Mouse (Mus musculus) lung, embryonic 14.5 days (tissue): Measurements from ENCODE around the gene Plscr3. TPM values are rescaled to one million over a fixed set of nuclear protein-coding genes. Genes with fewer than 3 reads are reported as not detected.

Experiments used
- ATAC-seq: fragments of 200-750 bp; cut with Nextera tagmentation; 2 replicates; pipeline ENCODE4 v1.8.0; 2017; ENCODE audit warnings: mild to moderate bottlenecking, moderate TSS enrichment, moderate library complexity; ENCODE audit not compliant: insufficient read depth
- DNase-seq: peaks from one replicate; pipeline ENCODE4 v3.0.0-alpha.2; 2015
- H3K27ac ChIP-seq: fragments of 300-500 bp; sonication (generic); 2 replicates; pipeline ENCODE4 v1.5.1; 2014; ENCODE audit warnings: low read depth, mild to moderate bottlenecking, moderate library complexity
- H3K27me3 ChIP-seq: fragments of 300-500 bp; sonication (generic); 2 replicates; pipeline ENCODE4 v1.6.1; 2014; ENCODE audit warnings: low read length, control low read depth; ENCODE audit not compliant: insufficient read depth
- H3K36me3 ChIP-seq: fragments of 300-500 bp; sonication (generic); 2 replicates; pipeline ENCODE4 v1.6.1; 2014; ENCODE audit warnings: control low read depth; ENCODE audit not compliant: insufficient read depth
- H3K4me1 ChIP-seq: fragments of 300-500 bp; sonication (generic); 2 replicates; pipeline ENCODE4 v1.6.1; 2014; ENCODE audit warnings: antibody characterized with exemption, control low read depth; ENCODE audit not compliant: insufficient read depth
- H3K4me2 ChIP-seq: fragments of 300-500 bp; sonication (generic); 2 replicates; pipeline ENCODE4 v1.6.1; 2014; ENCODE audit warnings: mild to moderate bottlenecking
- H3K4me3 ChIP-seq: fragments of 300-500 bp; sonication (generic); 2 replicates; pipeline ENCODE4 v1.5.1; 2014; ENCODE audit warnings: low read depth, low read length
- H3K9ac ChIP-seq: fragments of 300-500 bp; sonication (generic); 2 replicates; pipeline ENCODE4 v1.6.1; 2014
- H3K9me3 ChIP-seq: fragments of 300-500 bp; sonication (generic); 2 replicates; pipeline ENCODE4 v1.6.1; 2016; ENCODE audit warnings: low read depth, low read length, control low read depth
- CTCF ChIP-seq: IDR thresholded peaks from 2 replicates; pipeline ENCODE4 v1.5.1; 2016; ENCODE audit warnings: antibody characterized with exemption, low read depth
- WGBS: fragments of 180-500 bp; shearing (Covaris S2); extraction: QIAGEN DNeasy Blood & Tissue Kit; methylation state at CpG from one replicate; pipeline ENCODE4 v1.1.7; 2014; 5-methylcytosine and 5-hydroxymethylcytosine counted together
- polyA plus RNA-seq: library from polyadenylated mRNA; unstranded; fragments of >200 nt; fragmentation: Nextera tagmentation; extraction: Ambion mirVana; gene quantifications from 2 replicates; pipeline ENCODE4 v1.2.1, GENCODE M21; 2014

Plscr3 gene
- polyA plus RNA-seq, 1 experiment from 2014 or later = 115 TPM

DNA sequence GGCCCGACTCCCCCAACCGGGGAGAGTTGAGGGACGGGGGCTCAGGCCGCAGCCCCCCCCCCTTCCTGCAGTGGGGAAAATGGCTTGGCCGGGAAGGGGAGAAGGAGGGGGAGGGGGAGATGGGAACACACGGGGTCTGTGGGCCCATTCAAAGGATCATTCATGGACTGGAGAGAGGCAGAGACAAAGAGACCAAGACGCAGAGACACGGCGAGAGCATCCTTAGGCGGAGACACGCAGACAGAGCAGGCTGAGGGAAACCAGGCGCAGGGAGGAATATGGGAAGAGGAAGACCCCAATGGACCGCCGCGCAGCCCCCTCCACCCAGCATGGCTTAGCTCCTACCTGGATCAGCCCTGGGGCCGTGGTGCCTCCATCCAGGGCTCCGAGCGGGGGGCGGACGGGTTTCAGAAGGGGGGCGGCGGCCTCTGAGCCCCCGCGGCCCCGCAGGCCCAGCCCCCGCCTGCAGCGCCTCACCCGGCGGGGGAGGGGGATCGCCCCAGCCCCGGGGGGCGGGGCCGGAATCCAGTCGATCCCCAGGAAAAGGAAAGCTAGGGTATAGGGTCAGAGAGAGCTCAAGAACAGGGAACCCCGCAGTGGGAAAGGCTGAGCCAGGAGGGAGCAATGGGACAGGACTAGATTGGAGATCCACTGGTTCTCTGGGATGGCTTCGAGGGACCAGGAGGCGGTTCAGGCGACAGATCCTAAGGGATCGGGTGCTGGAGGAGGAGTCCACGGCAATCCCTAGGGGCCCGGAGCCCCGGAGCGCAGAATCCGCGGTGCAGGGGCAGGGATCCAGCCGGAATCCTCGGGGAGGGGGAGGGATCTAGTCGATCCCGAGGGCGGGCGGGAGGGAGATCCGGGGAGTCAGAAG lies 9.2 kb upstream of the Plscr3 start:
- ATAC-seq = peak; percentile 3; the same call in 1 of the 2 replicates
- DNase-seq = peak; percentile 72
- Histone ChIP-seq H3K27ac (peak overlapping the region; percentile 92), H3K27me3 (peaks cover 14% of the 10 kb centered on the region; the same call in 1 of the 2 replicates), H3K4me3 (peak overlapping the region; percentile 73), H3K36me3 (peaks cover 21% of the 10 kb centered on the region), H3K9me3 (no peaks in the 10 kb centered on the region), H3K9ac (peak overlapping the region; percentile 74), H3K4me1 (peaks cover 19% of the 10 kb centered on the region; the same call in 1 of the 2 replicates), H3K4me2 (peak overlapping the region; percentile 75)
- WGBS = 1% methylated on average over 52 of the region's 52 CpGs
- TF ChIP-seq CTCF = no peak

DNA sequence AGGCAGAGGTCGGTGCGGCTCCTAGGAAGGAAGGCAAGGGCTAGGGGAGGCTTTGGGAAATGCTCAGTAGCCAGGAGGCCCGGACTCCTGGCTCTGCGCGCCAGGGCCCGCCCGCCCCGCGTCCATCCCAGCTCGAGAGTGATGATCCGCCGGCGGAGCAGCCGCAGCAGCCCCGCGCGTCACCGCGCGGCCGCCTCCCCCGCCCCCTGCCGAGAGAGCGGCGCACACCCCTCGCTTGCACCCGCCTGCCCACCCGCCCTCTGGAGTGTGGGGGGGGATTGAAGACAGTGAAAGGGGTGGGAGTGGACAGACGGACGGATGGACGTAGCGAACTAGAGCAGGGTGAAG lies 8.6 kb upstream of the Plscr3 start, which contains the start of gene Nlgn2:
Nlgn2 (minus strand) TSS at position 181 of the 348 bp plus-strand sequence.
- 0% methylated on average over 32 of the region's 32 CpGs for WGBS
- H3K4me3 ChIP-seq = peak within 1 kb of the TSS; percentile 73
- H3K9me3 ChIP-seq = no peaks in the 10 kb centered on the region
- H3K4me1 ChIP-seq = peaks cover 19% of the 10 kb centered on the region; the same call in 1 of the 2 replicates
- peak within 1 kb of the TSS; percentile 92 for H3K27ac ChIP-seq
- ATAC-seq (no peak), DNase-seq (no peak)
- H3K36me3 ChIP-seq = peaks cover 14% of the 10 kb centered on the region
- H3K27me3 ChIP-seq = peaks cover 14% of the 10 kb centered on the region; the same call in 1 of the 2 replicates
- H3K4me2 ChIP-seq = peak within 1 kb of the TSS; percentile 75
- H3K9ac ChIP-seq = peak within 1 kb of the TSS; percentile 80
- TF ChIP-seq CTCF = peak; percentile 17; the same call in 1 of the 2 replicates

GRCm38 (mm10) chr11:69837952-69838713 lies 8.0 kb upstream of the Plscr3 start, which contains the start of gene Tmem256:
TSS of gene Tmem256 (plus strand) at chr11:69838514.
- H3K9me3 ChIP-seq = no peaks in the 10 kb centered on the region
- WGBS = under 1% methylated on average over 34 of the region's 34 CpGs
- peak within 1 kb of the TSS; percentile 80 for H3K9ac ChIP-seq
- H3K4me2 ChIP-seq = peak within 1 kb of the TSS; percentile 75
- no peak for TF ChIP-seq CTCF
- peak; percentile 91 for ATAC-seq
- H3K36me3 ChIP-seq = peaks cover 9% of the 10 kb centered on the region
- H3K4me3 ChIP-seq = peak within 1 kb of the TSS; percentile 73
- peak within 1 kb of the TSS; percentile 92 for H3K27ac ChIP-seq
- peaks cover 19% of the 10 kb centered on the region; the same call in 1 of the 2 replicates for H3K4me1 ChIP-seq
- DNase-seq = peak; percentile 98
- H3K27me3 ChIP-seq = peaks cover 14% of the 10 kb centered on the region; the same call in 1 of the 2 replicates

DNA sequence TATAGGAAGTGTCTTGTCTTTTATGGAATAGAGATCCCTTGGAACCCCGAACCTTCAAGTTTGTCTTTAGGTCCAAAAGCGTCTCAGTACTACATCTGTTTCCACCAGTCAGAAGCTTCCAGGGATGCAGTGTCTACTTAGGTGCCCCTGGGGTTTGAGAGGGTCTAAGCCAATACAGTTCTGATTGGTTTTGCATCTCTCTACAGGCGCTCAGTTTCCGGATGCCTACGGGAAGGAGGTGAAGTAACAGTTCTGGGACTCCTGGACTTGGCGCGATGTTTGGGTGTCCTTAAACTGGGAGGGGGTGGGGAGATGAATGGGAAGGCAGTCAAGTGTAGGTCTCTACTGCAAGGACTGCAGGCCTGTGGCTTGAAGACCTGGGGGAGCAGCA lies 7.5 kb upstream of the Plscr3 start:
- peak overlapping the region; percentile 75 for H3K4me2 ChIP-seq
- ATAC-seq (peak; percentile 15; the same call in 1 of the 2 replicates), DNase-seq (peak; percentile 59)
- peak overlapping the region; percentile 92 for H3K27ac ChIP-seq
- peak overlapping the region; percentile 80 for H3K9ac ChIP-seq
- no peaks in the 10 kb centered on the region for H3K9me3 ChIP-seq
- peak overlapping the region; percentile 73 for H3K4me3 ChIP-seq
- H3K36me3 ChIP-seq = peaks cover 3% of the 10 kb centered on the region; the same call in 1 of the 2 replicates
- peaks cover 11% of the 10 kb centered on the region; the same call in 1 of the 2 replicates for H3K27me3 ChIP-seq
- peaks cover 17% of the 10 kb centered on the region; the same call in 1 of the 2 replicates for H3K4me1 ChIP-seq
- TF ChIP-seq CTCF = no peak
- 0% methylated on average over 7 of the region's 7 CpGs for WGBS

DNA sequence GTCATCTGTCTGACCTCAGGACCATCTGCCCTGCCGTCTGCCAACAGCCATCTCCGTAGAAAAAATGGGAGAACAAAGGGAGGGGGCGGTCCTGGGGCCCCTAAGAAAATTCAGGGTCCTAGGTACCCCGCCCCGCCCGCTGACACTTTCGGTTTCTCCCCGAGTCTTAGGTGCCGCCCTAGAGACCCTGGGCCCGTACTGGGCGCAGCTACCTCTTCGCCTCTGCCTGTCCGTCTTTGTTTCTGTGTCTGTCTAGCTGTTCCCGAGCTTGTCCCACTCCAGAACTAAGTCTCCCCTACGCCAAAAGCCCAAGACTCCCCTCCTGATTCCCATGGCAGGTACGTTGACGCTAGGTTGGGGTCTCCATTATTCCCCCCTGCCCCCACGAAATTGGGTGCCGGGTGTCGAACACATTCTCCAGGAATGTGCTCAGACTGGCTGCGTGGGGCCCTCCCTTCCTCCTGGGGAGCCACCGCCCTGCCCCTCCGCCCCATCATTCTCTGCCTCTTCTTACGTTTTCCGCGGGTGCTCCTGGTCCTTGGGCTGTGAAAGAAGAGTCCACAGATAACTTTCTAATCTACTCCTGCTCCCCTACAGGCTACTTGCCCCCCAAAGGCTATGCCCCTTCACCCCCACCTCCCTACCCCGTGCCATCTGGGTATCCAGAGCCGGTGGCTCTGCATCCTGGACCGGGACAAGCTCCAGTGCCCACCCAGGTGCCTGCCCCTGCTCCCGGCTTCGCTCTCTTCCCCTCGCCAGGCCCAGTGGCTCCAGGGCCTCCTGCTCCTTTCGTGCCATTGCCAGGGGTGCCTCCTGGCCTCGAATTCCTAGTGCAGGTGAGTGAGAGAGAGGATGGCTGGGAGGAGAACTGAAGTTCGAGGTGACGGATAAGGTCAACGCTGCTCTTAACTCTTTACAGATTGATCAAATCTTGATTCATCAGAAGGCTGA lies 837 bp downstream of the Plscr3 start:
- peak overlapping the region; percentile 82 for H3K4me3 ChIP-seq
- peak overlapping the region; percentile 90 for H3K9ac ChIP-seq
- ATAC-seq = peak; percentile 43
- no peaks in the 10 kb centered on the region for H3K9me3 ChIP-seq
- WGBS = 9% methylated on average over 37 of the region's 37 CpGs
- H3K4me1 ChIP-seq = 0 out of 2 replicates have a peak, but pooled peaks cover 5% of the 10 kb centered on the region
- DNase-seq = peak; percentile 65
- H3K27ac ChIP-seq = peak overlapping the region; percentile 95
- TF ChIP-seq CTCF = no peak
- H3K36me3 ChIP-seq = peaks cover 41% of the 10 kb centered on the region
- no peaks in the 10 kb centered on the region for H3K27me3 ChIP-seq
- peak overlapping the region; percentile 83 for H3K4me2 ChIP-seq

- peak overlapping the region; percentile 82 for H3K4me3 ChIP-seq
- no peak for DNase-seq
- H3K4me2 ChIP-seq = peak overlapping the region; percentile 83
- peak overlapping the region; percentile 90; the same call in 1 of the 2 replicates for H3K9ac ChIP-seq
- H3K4me1 ChIP-seq = 0 out of 2 replicates have a peak, but pooled peaks cover 5% of the 10 kb centered on the region
- TF ChIP-seq CTCF = no peak
- no peak overlapping the region for H3K27ac ChIP-seq
- no peaks in the 10 kb centered on the region for H3K27me3 ChIP-seq
- WGBS = 93% methylated on average over 6 of the region's 6 CpGs
- H3K36me3 ChIP-seq = peaks cover 51% of the 10 kb centered on the region
- H3K9me3 ChIP-seq = no peaks in the 10 kb centered on the region
- ATAC-seq = no peak
Observed at GRCm38 (mm10) chr11:69848021-69848420, 1.8 kb downstream of the Plscr3 start.
